Mouse (Mus musculus): ENCODE data around the gene Terf2.
"Not testable (repeated sequence)": the region's sequence is repeated elsewhere in the genome, so short reads cannot be mapped to it uniquely, and the experiment has no call there.

Gene Terf2

GRCm38 (mm10) chr8:107062613-107063012, 33.7 kb downstream of the Terf2 start:
- DNase-seq (ENCODE audit: low spot score in 2 of 2), result no peak

DNA sequence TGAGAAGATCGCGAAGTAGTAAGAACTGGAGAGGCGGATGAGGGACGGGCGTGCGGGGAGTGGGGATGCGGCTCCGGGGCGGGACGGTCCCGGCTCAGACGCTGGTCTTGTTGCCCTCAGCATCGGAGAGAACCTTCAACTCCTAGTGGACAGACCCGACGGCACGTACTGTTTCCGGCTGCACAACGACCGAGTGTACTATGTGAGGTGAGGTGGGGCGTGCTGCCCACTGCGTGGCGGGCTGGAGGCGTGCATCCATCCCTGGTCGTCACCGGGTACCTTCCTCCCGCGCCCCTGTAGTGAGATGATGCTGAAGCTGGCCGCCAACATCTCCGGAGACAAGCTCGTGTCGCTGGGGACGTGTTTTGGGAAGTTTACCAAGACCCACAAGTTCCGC, 39.4 kb downstream of the Terf2 start:
- DNase-seq (ENCODE audit: low spot score in 2 of 2), result no peak

- peak; percentile 79 to 93 for DNase-seq (ENCODE audit: low spot score in 2 of 2)
Observed at GRCm38 (mm10) chr8:107056076-107056972, 40.0 kb downstream of the Terf2 start, which contains the start of the genes Cog8 and Nip7. Gene Cog8, minus strand, starts transcription at chr8:107056689. Gene Nip7, plus strand, starts transcription at chr8:107056877.

GRCm38 (mm10) chr8:107052046-107052445, 44.3 kb downstream of the Terf2 start:
- no peak for DNase-seq (ENCODE audit: low spot score in 2 of 2)

GRCm38 (mm10) chr8:107049480-107049879, 46.9 kb downstream of the Terf2 start:
- no peak for DNase-seq (ENCODE audit: low spot score in 2 of 2)

DNA sequence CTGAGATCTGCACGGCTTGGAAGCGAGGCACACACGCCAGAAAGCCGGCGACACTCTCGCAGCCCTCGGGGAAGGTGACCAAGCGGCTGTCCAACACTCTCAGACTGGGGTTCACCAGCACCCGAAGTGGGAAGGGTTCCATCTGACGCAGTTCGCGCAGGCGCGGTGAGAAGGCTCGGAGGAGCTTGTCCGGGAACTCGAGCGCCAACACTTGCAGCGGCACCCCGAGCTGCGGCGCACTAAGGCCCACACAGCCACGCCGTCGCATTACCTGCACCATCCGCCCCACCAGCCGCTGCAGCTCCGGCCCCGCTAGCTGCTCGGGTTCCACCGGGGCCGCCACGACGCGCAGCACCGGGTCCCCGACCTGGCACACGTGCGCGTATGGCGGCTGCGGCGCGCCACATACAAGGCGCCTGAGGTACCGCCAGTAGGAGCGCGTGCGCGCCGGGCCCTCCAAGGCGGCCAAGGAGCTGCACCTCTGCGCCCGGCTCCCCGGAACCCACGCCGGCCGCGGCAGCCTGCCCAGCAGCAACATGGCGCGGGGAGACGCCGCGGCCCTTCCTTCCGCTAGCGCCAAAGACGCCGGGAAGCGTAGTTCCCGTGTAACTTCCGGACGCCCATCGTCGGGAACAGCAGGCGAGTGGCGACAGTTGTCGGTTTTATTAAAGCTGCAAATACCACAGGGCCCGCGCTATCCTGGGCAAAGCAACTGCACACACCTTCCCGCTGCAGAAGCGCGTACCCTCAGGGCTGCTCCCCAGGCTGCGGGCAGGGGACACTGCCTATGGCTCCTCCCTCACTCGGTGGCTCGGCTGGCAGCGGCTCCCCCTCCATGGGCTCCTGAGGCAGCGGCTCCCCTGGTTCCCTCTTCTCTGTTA, 48.0 kb downstream of the Terf2 start, which contains the start of gene Pdf:
Gene Pdf (minus strand): TSS at position 554 of the 881 bp plus-strand sequence.
- DNase-seq (ENCODE audit: low spot score in 2 of 2), result peak; percentile 65 to 77

DNA sequence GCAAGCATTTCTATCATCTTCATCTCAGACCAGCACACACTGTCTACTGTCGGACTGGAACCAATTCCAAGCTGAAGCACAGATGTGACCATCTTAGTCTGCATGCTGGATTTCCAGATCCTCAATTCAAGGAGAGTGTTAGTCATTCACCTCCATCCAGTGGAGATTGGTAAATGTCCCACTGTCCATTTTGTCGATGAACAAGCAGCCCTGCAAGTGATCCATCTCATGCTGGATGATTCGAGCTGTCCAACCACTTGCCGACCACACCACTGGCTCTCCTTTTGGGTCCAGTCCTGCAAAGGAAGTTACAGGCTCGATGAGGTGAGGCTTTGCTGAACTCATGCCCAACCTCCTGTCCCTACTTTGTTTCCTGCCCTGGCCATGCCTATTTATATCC, 49.4 kb downstream of the Terf2 start:
- no peak for DNase-seq (ENCODE audit: low spot score in 2 of 2)

DNA sequence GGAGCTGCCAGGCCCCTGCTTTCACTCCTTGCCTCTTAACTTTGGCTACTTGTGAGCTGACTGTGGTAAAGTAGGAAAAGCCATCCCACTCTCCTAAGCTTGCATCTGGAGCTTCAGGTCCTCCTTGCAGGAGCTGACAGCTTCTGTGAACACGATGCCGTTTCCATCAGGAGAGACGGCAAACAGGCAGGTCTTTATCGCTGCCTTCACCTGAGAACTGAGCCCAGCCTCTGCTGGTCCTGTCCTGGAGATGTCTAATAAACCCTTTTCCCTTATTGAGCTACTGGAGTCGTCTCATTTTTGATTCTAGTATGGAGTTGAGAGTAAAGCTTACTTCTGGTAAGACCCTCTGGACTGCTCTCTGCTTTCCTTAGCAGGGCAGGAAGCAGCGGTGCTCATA, 50.9 kb downstream of the Terf2 start:
- DNase-seq (ENCODE audit: low spot score in 2 of 2), result no peak

GRCm38 (mm10) chr8:107040632-107041031, 55.7 kb downstream of the Terf2 start:
- DNase-seq (ENCODE audit: low spot score in 2 of 2), result no peak

DNA sequence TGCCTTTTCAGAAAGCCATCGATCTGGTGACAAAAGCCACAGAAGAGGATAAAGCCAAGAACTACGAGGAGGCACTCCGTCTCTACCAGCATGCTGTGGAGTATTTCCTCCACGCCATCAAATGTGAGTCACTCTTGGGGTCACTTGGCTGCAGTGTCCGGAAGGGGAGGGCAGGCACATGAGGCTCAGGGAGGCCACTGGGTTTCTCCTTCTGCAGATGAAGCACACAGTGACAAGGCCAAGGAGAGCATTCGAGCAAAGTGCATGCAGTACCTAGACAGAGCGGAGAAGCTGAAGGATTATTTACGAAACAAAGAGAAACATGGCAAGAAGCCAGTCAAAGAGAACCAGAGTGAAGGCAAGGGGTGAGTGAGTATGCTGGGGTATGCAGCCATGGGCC, 59.7 kb downstream of the Terf2 start:
- DNase-seq (ENCODE audit: low spot score in 2 of 2), result no peak

DNA sequence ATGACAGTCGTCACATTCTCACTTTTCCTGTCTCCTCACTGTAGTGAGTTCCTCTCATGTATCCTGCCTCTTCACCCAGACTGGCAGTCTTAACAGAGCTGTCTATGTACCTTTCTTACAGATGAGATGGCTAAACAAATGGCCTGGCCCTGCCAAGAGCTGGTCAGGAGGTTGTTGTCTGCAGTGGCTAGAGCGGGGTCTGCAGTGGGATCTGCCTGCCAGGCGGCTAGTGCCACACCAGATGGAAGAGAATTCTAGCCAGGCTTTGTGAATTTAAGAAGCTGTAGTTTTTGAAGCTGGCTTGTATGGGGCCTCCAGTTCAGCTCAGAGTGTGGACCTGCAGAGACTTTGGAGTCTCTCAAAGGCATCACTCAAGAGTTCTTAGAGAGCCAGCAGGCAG, 60.7 kb downstream of the Terf2 start:
- no peak for DNase-seq (ENCODE audit: low spot score in 2 of 2)

- not testable (repeated sequence) for DNase-seq (ENCODE audit: low spot score in 2 of 2)
Observed at GRCm38 (mm10) chr8:107033609-107034008, 62.7 kb downstream of the Terf2 start.

DNA sequence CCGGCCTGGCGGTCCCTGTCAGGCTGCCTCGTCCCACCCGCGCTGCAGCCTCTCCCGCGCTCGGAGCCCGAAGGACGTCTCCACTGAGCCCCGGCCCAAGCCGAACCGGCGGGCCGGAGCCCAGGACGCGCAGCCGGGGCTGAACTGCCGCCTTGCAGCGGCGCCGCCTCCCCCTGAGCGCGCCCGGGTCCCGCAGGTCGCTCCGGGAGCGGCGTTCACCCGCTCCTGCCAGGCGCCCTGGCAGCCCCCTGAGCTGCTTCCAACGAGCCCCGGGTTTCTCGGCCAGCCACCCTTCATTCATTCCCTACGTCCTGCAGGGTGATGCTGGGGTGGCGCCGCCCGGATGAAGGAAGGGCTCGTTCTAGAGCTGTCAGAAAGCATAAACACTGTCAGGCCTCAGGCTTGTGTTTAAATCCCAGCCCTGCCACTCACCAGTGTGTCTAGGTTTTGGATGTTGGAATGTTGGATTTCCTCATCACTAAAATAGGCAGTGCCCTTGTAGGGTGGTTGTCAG, 64.7 kb downstream of the Terf2 start:
- DNase-seq (ENCODE audit: low spot score in 2 of 2), result no peak

GRCm38 (mm10) chr8:107030650-107031576, 65.4 kb downstream of the Terf2 start, which contains the start of gene Vps4a:
Gene Vps4a, plus strand, starts transcription at chr8:107031222.
- DNase-seq (ENCODE audit: low spot score in 2 of 2), result peak; percentile 96 to 99

GRCm38 (mm10) chr8:107030058-107030457, 66.3 kb downstream of the Terf2 start:
- DNase-seq (ENCODE audit: low spot score in 2 of 2), result no peak

- DNase-seq (ENCODE audit: low spot score in 2 of 2), result no peak
Observed at GRCm38 (mm10) chr8:107029310-107029709, 67.0 kb downstream of the Terf2 start.

DNA sequence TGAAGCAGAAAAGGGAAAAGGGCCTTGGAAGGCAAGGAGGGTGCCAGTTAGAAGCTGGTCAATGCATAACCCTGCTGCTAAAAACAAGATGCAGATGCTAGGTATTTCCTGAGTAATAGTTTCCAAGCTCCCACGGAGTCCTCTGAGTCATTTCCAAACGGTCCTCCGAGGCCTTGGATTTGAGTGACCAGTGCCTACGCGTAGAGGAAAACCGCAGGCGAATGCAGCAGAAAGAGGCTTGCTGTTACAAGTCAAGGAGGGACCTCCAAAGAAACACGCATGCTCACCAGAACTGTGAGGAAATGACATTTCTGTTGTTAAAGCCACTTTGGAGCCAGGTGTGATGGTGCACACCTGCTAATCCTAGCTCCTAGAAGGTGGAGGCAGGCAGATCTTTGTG, 72.9 kb downstream of the Terf2 start:
- DNase-seq (ENCODE audit: low spot score in 2 of 2), result no peak
